Mouse (Mus musculus): ENCODE measurements around the gene Gm9507.
"Not testable (repeated sequence)": the region's sequence is repeated elsewhere in the genome, so short reads cannot be mapped to it uniquely, and the experiment has no call there.

The Gm9507 gene

GRCm38 (mm10) chr10:77771225-77771624 is 40.4 kb downstream of the Gm9507 start, which contains the start of gene Gm3238:
Gm3238 (minus strand) TSS chr10:77771325.
- DNase-seq: not testable (repeated sequence)

GRCm38 (mm10) chr10:77769727-77770126 is 41.9 kb downstream of the Gm9507 start:
- no peak for DNase-seq

All from cerebellum, postnatal 14 days (tissue).